Mouse (Mus musculus) lung, postnatal 0 days (tissue): ENCODE measurements around the gene Lrrfip2. TPM values are rescaled to one million over a fixed set of nuclear protein-coding genes. Genes with fewer than 3 reads are reported as not detected.

Experiments used
- ATAC-seq: fragments of 200-750 bp; cut with Nextera tagmentation; 2 replicates; pipeline ENCODE4 v1.8.0; 2017; ENCODE audit warnings: moderate library complexity
- DNase-seq: peaks from one replicate; pipeline ENCODE4 v3.0.0-alpha.2; 2016; ENCODE audit warnings: low spot score
- H3K27ac ChIP-seq: fragments of 300-500 bp; sonication (generic); 2 replicates; pipeline ENCODE4 v1.5.1; 2014; ENCODE audit warnings: antibody characterized with exemption, mild to moderate bottlenecking, low read length, mixed read lengths
- H3K27me3 ChIP-seq: fragments of 300-500 bp; sonication (generic); replicated peaks from 2 replicates; pipeline ENCODE4 v1.6.1; 2014; ENCODE audit warnings: low read length, mixed read lengths; ENCODE audit not compliant: insufficient read depth
- H3K36me3 ChIP-seq: fragments of 300-500 bp; sonication (generic); 2 replicates; pipeline ENCODE4 v1.6.1; 2014; ENCODE audit warnings: low read length, mixed read lengths; ENCODE audit not compliant: insufficient read depth
- H3K4me1 ChIP-seq: fragments of 300-500 bp; sonication (generic); 2 replicates; pipeline ENCODE4 v1.6.1; 2014; ENCODE audit warnings: antibody characterized with exemption, low read depth, low read length, mixed read lengths; ENCODE audit not compliant: insufficient read depth
- H3K4me2 ChIP-seq: fragments of 300-500 bp; sonication (generic); replicated peaks from 2 replicates; pipeline ENCODE4 v1.6.1; 2014; ENCODE audit warnings: low read depth, mild to moderate bottlenecking, low read length, moderate library complexity, mixed read lengths
- H3K4me3 ChIP-seq: fragments of 300-500 bp; sonication (generic); 2 replicates; pipeline ENCODE4 v1.5.1; 2014; ENCODE audit warnings: low read depth, low read length
- H3K9ac ChIP-seq: fragments of 300-500 bp; sonication (generic); replicated peaks from 2 replicates; pipeline ENCODE4 v1.6.1; 2014; ENCODE audit warnings: low read depth, mild to moderate bottlenecking
- H3K9me3 ChIP-seq: fragments of 300-500 bp; sonication (generic); 2 replicates; pipeline ENCODE4 v1.6.1; 2016; ENCODE audit warnings: low read length, mixed read lengths
- CTCF ChIP-seq: IDR thresholded peaks from 2 replicates; pipeline ENCODE4 v1.5.1; 2016; ENCODE audit warnings: antibody characterized with exemption, mild to moderate bottlenecking
- EP300 ChIP-seq: IDR thresholded peaks from 2 replicates; pipeline ENCODE4 v1.6.1; 2016; ENCODE audit warnings: antibody characterized with exemption, mild to moderate bottlenecking, control low read depth
- WGBS: fragments of 180-500 bp; shearing (Covaris S2); extraction: QIAGEN DNeasy Blood & Tissue Kit; methylation state at CpG from one replicate; pipeline ENCODE4 v1.1.7; 2014; 5-methylcytosine and 5-hydroxymethylcytosine counted together
- polyA plus RNA-seq: library from polyadenylated mRNA; unstranded; fragments of >200 nt; fragmentation: Nextera tagmentation; extraction: Ambion mirVana; gene quantifications from 2 replicates; pipeline ENCODE4 v1.2.1, GENCODE M21; 2015

Lrrfip2 gene
- polyA plus RNA-seq = 47.7 and 54.2 TPM in 2 replicates

DNA sequence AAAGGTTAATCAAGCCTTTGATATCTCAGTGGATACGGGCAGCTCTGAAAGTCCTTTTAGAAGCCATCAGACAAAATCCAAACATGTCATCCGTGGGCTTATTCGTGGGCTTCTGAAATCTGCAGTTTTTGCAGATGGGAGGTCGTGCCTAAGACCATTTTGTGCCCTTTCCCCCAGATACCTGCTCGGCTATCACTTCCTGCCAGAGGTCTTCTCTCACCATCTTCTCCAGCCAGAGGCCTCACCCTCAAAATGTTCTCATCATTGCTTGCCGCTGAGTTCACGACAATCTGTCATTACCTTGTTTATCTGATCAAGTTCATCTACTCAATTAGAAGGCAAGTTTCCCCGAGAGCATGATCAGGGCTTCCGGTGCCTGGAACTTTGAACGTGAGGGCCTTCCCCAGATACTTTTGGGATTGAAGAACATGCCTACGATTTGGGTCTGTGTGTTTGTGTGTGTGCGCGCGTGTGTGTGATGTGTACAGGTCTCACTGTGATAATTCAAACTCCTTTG, at the start of gene Lrrfip2:
TSS of gene Lrrfip2 (plus strand) at position 467 of the 517 bp plus-strand sequence.
- 27% methylated on average over 14 of the region's 14 CpGs for WGBS
- peak within 1 kb of the TSS; percentile 92 for H3K27ac ChIP-seq

GRCm38 (mm10) chr9:111070546-111070961, 46.8 kb upstream of the Lrrfip2 start:
- H3K4me1 ChIP-seq = no peaks in the 10 kb centered on the region
- no peak overlapping the region for H3K9ac ChIP-seq
- no peaks in the 10 kb centered on the region for H3K27me3 ChIP-seq
- no peak overlapping the region for H3K27ac ChIP-seq
- no peak overlapping the region for H3K4me3 ChIP-seq
- DNase-seq (peak; percentile 55), ATAC-seq (peak; percentile 53; the same call in 1 of the 2 replicates)
- no peak overlapping the region for H3K4me2 ChIP-seq
- H3K36me3 ChIP-seq = no peaks in the 10 kb centered on the region
- H3K9me3 ChIP-seq = no peaks in the 10 kb centered on the region
- 24% methylated on average over 4 of the region's 4 CpGs for WGBS
- TF ChIP-seq EP300 (no peak), CTCF (peak; percentile 84)

More for the DNA sequence above, at the start of gene Lrrfip2:
- ATAC-seq (no peak), DNase-seq (no peak)
- H3K9ac ChIP-seq = peak within 1 kb of the TSS; percentile 69
- H3K4me3 ChIP-seq = peak within 1 kb of the TSS; percentile 98
- H3K4me2 ChIP-seq = peak within 1 kb of the TSS; percentile 88
- no peaks in the 10 kb centered on the region for H3K36me3 ChIP-seq
- no peak for TF ChIP-seq CTCF
- TF ChIP-seq EP300 = no peak
- H3K4me1 ChIP-seq = peaks cover under 1% of the 10 kb centered on the region; the same call in 1 of the 2 replicates
- no peaks in the 10 kb centered on the region for H3K9me3 ChIP-seq
- no peaks in the 10 kb centered on the region for H3K27me3 ChIP-seq

GRCm38 (mm10) chr9:111072175-111072574, 45.2 kb upstream of the Lrrfip2 start:
- Histone ChIP-seq H3K9me3 (no peaks in the 10 kb centered on the region), H3K9ac (no peak overlapping the region), H3K4me3 (no peak overlapping the region), H3K27me3 (no peaks in the 10 kb centered on the region), H3K4me2 (0 out of 2 replicates have a peak overlapping the region, but pooled peaks have one; percentile 3), H3K36me3 (no peaks in the 10 kb centered on the region), H3K27ac (no peak overlapping the region), H3K4me1 (no peaks in the 10 kb centered on the region)
- ATAC-seq = peak; percentile 78
- TF ChIP-seq CTCF = peak; percentile 84
- TF ChIP-seq EP300 = no peak
- WGBS = 31% methylated on average over 7 of the region's 7 CpGs
- DNase-seq = peak; percentile 79

- H3K27me3 ChIP-seq = no peaks in the 10 kb centered on the region
- ATAC-seq = no peak
- H3K36me3 ChIP-seq = no peaks in the 10 kb centered on the region
These were observed 44.4 kb upstream of the Lrrfip2 start for GRCm38 (mm10) chr9:111072971-111073370.

GRCm38 (mm10) chr9:111077745-111078144, 39.6 kb upstream of the Lrrfip2 start:
- WGBS = 61% methylated on average over 5 of the region's 5 CpGs
- no peaks in the 10 kb centered on the region for H3K36me3 ChIP-seq
- no peaks in the 10 kb centered on the region for H3K4me1 ChIP-seq
- no peak for DNase-seq
- H3K27me3 ChIP-seq = no peaks in the 10 kb centered on the region
- ATAC-seq = no peak
- no peak overlapping the region for H3K4me2 ChIP-seq
- no peak overlapping the region for H3K27ac ChIP-seq
- TF ChIP-seq CTCF = peak; percentile 49
- no peak for TF ChIP-seq EP300
- no peak overlapping the region for H3K4me3 ChIP-seq
- no peak overlapping the region for H3K9ac ChIP-seq
- no peaks in the 10 kb centered on the region for H3K9me3 ChIP-seq

More at GRCm38 (mm10) chr9:111072971-111073370, 44.4 kb upstream of the Lrrfip2 start:
- 70% methylated on average over 4 of the region's 4 CpGs for WGBS
- Histone ChIP-seq H3K4me3 (no peak overlapping the region), H3K27ac (no peak overlapping the region), H3K4me2 (no peak overlapping the region), H3K9ac (no peak overlapping the region), H3K9me3 (no peaks in the 10 kb centered on the region), H3K4me1 (no peaks in the 10 kb centered on the region)
- no peak for TF ChIP-seq EP300
- no peak for TF ChIP-seq CTCF
- DNase-seq = no peak

DNA sequence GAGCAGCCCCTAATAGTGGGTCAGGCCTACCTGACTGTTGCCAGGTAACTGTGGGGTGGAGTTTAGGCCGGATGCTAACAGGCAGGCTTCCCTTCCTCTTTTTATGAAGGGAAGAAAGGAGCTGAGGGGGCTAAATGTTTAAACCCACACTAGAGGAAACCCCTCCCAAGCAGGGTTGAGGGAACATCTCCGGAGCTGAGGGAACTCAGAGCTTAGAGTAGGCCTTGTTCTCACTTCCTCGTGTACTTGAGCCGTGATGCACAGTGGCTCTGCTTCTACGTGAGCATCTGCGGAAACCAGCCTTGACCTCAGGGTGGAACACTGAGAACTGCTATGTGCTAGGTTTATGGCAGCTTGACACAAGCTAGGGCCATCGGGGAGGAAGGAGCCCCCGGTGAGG, 36.6 kb upstream of the Lrrfip2 start:
- H3K36me3 ChIP-seq = no peaks in the 10 kb centered on the region

More for the DNA sequence above, 36.6 kb upstream of the Lrrfip2 start:
- DNase-seq (no peak), ATAC-seq (no peak)
- H3K9ac ChIP-seq = no peak overlapping the region
- H3K27ac ChIP-seq = no peak overlapping the region
- no peak overlapping the region for H3K4me2 ChIP-seq
- H3K4me3 ChIP-seq = no peak overlapping the region
- no peaks in the 10 kb centered on the region for H3K9me3 ChIP-seq
- WGBS = 90% methylated on average over 8 of the region's 8 CpGs
- no peaks in the 10 kb centered on the region for H3K27me3 ChIP-seq
- no peaks in the 10 kb centered on the region for H3K4me1 ChIP-seq
- no peak for TF ChIP-seq CTCF
- TF ChIP-seq EP300 = no peak
